Comparison of ENCODE assay signal across 13 mouse cellular contexts in the genomic region with DNA sequence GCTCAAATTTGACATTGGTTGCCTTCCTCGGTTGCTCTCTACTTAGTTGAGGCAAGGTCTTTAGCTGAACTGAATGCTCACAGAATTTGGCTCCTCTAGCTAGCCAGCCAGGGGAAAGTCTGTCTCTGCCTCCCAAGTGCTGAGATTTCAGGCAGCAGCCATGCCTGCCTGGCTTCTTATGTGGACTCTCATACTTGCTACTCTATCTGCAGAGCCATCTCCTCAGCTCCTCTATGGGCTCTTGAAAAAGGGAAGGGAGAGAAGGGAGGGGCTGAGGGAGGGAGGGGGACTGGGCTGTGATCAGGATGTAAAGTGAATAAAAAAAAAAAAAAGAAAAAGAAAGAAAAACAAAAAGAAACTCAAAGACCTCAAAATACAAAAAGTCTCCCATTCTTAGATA. TPM values are rescaled to one million over a fixed set of nuclear protein-coding genes. Genes with fewer than 3 reads are reported as not detected.
DNase-seq lines count a peak whose midpoint lies in the region; ATAC-seq and TF ChIP-seq lines count a peak whose summit lies in the region.
"Had no signal": no experiment of that assay in that cellular context is flagged by ENCODE, and none has a peak within 500 bp of the region (broad histone marks: within the 10 kb centered on the region; RNA-seq: fewer than 3 reads in every experiment).

No protein-coding gene starts in this region.

- H3K9me3 ChIP-seq in heart, embryonic 11.5 days (replicated peaks; ENCODE audit: control insufficient read depth, low read length): no peaks in the 10 kb centered on the region
- no peaks in the 10 kb centered on the region for H3K9me3 ChIP-seq in lung, embryonic 14.5 days (ENCODE audit: low read depth, low read length)
- no peaks in the 10 kb centered on the region for H3K9me3 ChIP-seq in forebrain, embryonic 13.5 days (replicated peaks)
- H3K9me3 ChIP-seq: embryonic facial prominence, embryonic 13.5 days had no signal

- DNase-seq in heart, adult 9 months (ENCODE audit: low spot score in 2 of 2): no peak
- peak; percentile 11 for DNase-seq in lung, embryonic 14.5 days
- DNase-seq in lung, postnatal 25 days (ENCODE audit: low spot score): no peak
- peak; percentile 44 for DNase-seq in naive thymus-derived CD4-positive, alpha-beta T cell, adult 2 months (ENCODE audit: low read depth)
- no peak for DNase-seq in ovary, postnatal 36 days (ENCODE audit: low spot score)
- DNase-seq in gastrocnemius, adult 18-20 months (ENCODE audit: low spot score): no peak
- DNase-seq: adrenal gland, postnatal 25 days; cerebellum, adult 18-20 months; layer of hippocampus, postnatal 36 days had no signal

- no peak overlapping the region for H3K4me3 ChIP-seq in heart, embryonic 11.5 days (ENCODE audit: low read depth, low read length)
- no peak overlapping the region for H3K4me3 ChIP-seq in lung, embryonic 14.5 days (ENCODE audit: low read depth, low read length)
- H3K4me3 ChIP-seq in forebrain, embryonic 13.5 days: no peak overlapping the region
- H3K4me3 ChIP-seq: embryonic facial prominence, embryonic 13.5 days had no signal

- no peak for TF ChIP-seq CTCF in lung, embryonic 14.5 days (IDR thresholded peaks at IDR 0.05; ENCODE audit: low read depth)

- H3K9ac ChIP-seq in heart, embryonic 11.5 days (ENCODE audit: low read depth, low read length): no peak overlapping the region
- no peak overlapping the region for H3K9ac ChIP-seq in lung, embryonic 14.5 days
- no peak overlapping the region for H3K9ac ChIP-seq in forebrain, embryonic 13.5 days
- H3K9ac ChIP-seq: embryonic facial prominence, embryonic 13.5 days had no signal

- WGBS in heart, embryonic 11.5 days (ENCODE audit: insufficient replicate concordance): 66% methylated on average over 1 of the region's 1 CpGs
- 84% methylated on average over 1 of the region's 1 CpGs for WGBS in lung, embryonic 14.5 days
- WGBS in forebrain, embryonic 13.5 days: 70% methylated on average over 1 of the region's 1 CpGs

- peak overlapping the region; percentile 66 for H3K27ac ChIP-seq in heart, embryonic 11.5 days (ENCODE audit: low read depth, low read length)
- peak overlapping the region; percentile 33; the same call in 1 of the 2 replicates for H3K27ac ChIP-seq in lung, embryonic 14.5 days (ENCODE audit: low read depth)
- H3K27ac ChIP-seq in forebrain, embryonic 13.5 days: peak overlapping the region; percentile 31; the same call in 1 of the 2 replicates

- peaks cover 6% of the 10 kb centered on the region; the same call in 1 of the 2 replicates for H3K4me1 ChIP-seq in heart, embryonic 11.5 days (ENCODE audit: control insufficient read depth, insufficient read depth, low read length)
- no peaks in the 10 kb centered on the region; the same call in 1 of the 2 replicates for H3K4me1 ChIP-seq in lung, embryonic 14.5 days (ENCODE audit: insufficient read depth)
- H3K4me1 ChIP-seq in forebrain, embryonic 13.5 days: peaks cover 40% of the 10 kb centered on the region

- peaks cover 47% of the 10 kb centered on the region for H3K27me3 ChIP-seq in heart, embryonic 11.5 days (ENCODE audit: control insufficient read depth, insufficient read depth, low read length)
- H3K27me3 ChIP-seq in lung, embryonic 14.5 days (ENCODE audit: insufficient read depth, low read length): no peaks in the 10 kb centered on the region
- no peaks in the 10 kb centered on the region for H3K27me3 ChIP-seq in forebrain, embryonic 13.5 days
- H3K27me3 ChIP-seq: CH12.LX; embryonic facial prominence, embryonic 13.5 days had no signal

- no peak overlapping the region for H3K4me2 ChIP-seq in heart, embryonic 11.5 days
- no peak overlapping the region for H3K4me2 ChIP-seq in lung, embryonic 14.5 days
- H3K4me2 ChIP-seq in forebrain, embryonic 13.5 days: peak overlapping the region; percentile 5; the same call in 1 of the 2 replicates

- no peaks in the 10 kb centered on the region for H3K36me3 ChIP-seq in heart, embryonic 11.5 days (ENCODE audit: control insufficient read depth, insufficient read depth, low read length)
- no peaks in the 10 kb centered on the region for H3K36me3 ChIP-seq in lung, embryonic 14.5 days (ENCODE audit: insufficient read depth)
- H3K36me3 ChIP-seq in forebrain, embryonic 13.5 days (ENCODE audit: poor library complexity, severe bottlenecking): no peaks in the 10 kb centered on the region
- H3K36me3 ChIP-seq: embryonic facial prominence, embryonic 13.5 days had no signal

- ATAC-seq in heart, embryonic 11.5 days (replicated peaks; ENCODE audit: insufficient number of reproducible peaks, low FRiP score, low TSS enrichment): no peak
- no peak; the same call in 1 of the 2 replicates for ATAC-seq in lung, embryonic 14.5 days (ENCODE audit: insufficient read depth)
- ATAC-seq in forebrain, embryonic 13.5 days: peak; percentile 58; the same call in 1 of the 2 replicates

RNA-seq across cellular contexts. Expression of a gene that starts 31.2 kb away (rescaled TPM):
- polyA plus RNA-seq in heart, embryonic 11.5 days (2014; fragmentation: Nextera tagmentation; extraction: Ambion mirVana): 49.8 and 54.3 TPM in 2 replicates
- polyA plus RNA-seq in lung, embryonic 14.5 days (2014; fragmentation: Nextera tagmentation; extraction: Ambion mirVana): 37.0 and 39.0 TPM in 2 replicates
- 49.0 and 56.6 TPM in 2 replicates for polyA plus RNA-seq in forebrain, embryonic 13.5 days (2015; fragmentation: Nextera tagmentation; extraction: Ambion mirVana)
- 1 to 10 TPM; 7.4 to 9.3 TPM for total RNA-seq in gastrocnemius, adult 18-20 months (2021)

Comparison
In these comparisons a context has a peak if more than half of its experiments do, and no peak if none do; other contexts are left out.
1. DNase-seq: peak in lung, embryonic 14.5 days (single experiment) and naive thymus-derived CD4-positive, alpha-beta T cell, adult 2 months (single experiment); none in heart, adult 9 months (0 of 2), lung, postnatal 25 days (single experiment), ovary, postnatal 36 days (single experiment) and gastrocnemius, adult 18-20 months (single experiment).
2. Peak in every context shown above with its lines, with median percentiles within 50 percentile points of each other: H3K27ac ChIP-seq.